Mouse (Mus musculus) hindbrain, embryonic 13.5 days (tissue): ENCODE measurements around the gene Zzef1. TPM values are rescaled to one million over a fixed set of nuclear protein-coding genes. Genes with fewer than 3 reads are reported as not detected.

ENCODE experiments used
- ATAC-seq: fragments of 200-750 bp; cut with Nextera tagmentation; 2 replicates; pipeline ENCODE4 v1.8.0; 2017; ENCODE audit warnings: moderate TSS enrichment; ENCODE audit not compliant: low FRiP score
- H3K27ac ChIP-seq: fragments of 300-500 bp; sonication (generic); 2 replicates; pipeline ENCODE4 v1.5.1; 2015; ENCODE audit warnings: inconsistent platforms, mild to moderate bottlenecking, moderate library complexity
- H3K27me3 ChIP-seq: fragments of 300-500 bp; sonication (generic); 2 replicates; pipeline ENCODE4 v1.6.1; 2015; ENCODE audit warnings: mild to moderate bottlenecking, inconsistent platforms
- H3K36me3 ChIP-seq: fragments of 300-500 bp; sonication (generic); 2 replicates; pipeline ENCODE4 v1.6.1; 2015; ENCODE audit warnings: mild to moderate bottlenecking, inconsistent platforms
- H3K4me1 ChIP-seq: fragments of 300-500 bp; sonication (generic); replicated peaks from 2 replicates; pipeline ENCODE4 v1.6.1; 2015; ENCODE audit warnings: inconsistent platforms
- H3K4me2 ChIP-seq: fragments of 300-500 bp; sonication (generic); 2 replicates; pipeline ENCODE4 v1.6.1; 2015; ENCODE audit warnings: inconsistent platforms, mild to moderate bottlenecking, moderate library complexity
- H3K4me3 ChIP-seq: fragments of 300-500 bp; sonication (generic); 2 replicates; pipeline ENCODE4 v1.5.1; 2015; ENCODE audit warnings: mild to moderate bottlenecking, inconsistent platforms
- H3K9ac ChIP-seq: fragments of 300-500 bp; sonication (generic); 2 replicates; pipeline ENCODE4 v1.6.1; 2015; ENCODE audit warnings: mild to moderate bottlenecking, inconsistent platforms
- H3K9me3 ChIP-seq: fragments of 300-500 bp; sonication (generic); 2 replicates; pipeline ENCODE4 v1.6.1; 2016; ENCODE audit warnings: inconsistent platforms
- WGBS: fragments of 180-500 bp; shearing (Covaris S2); methylation state at CpG from one replicate; pipeline ENCODE4 v1.1.7; 2015; 5-methylcytosine and 5-hydroxymethylcytosine counted together
- polyA plus RNA-seq: library from polyadenylated mRNA; unstranded; fragments of >200 nt; fragmentation: Nextera tagmentation; extraction: Ambion mirVana; gene quantifications from 2 replicates; pipeline ENCODE4 v1.2.1, GENCODE M21; 2015

The Zzef1 gene
- polyA plus RNA-seq, 1 experiment from 2014 or later, result 14.2 TPM

GRCm38 (mm10) chr11:72852122-72852521, 56.1 kb downstream of the Zzef1 start:
- H3K4me2 ChIP-seq, result no peak overlapping the region
- WGBS, result 96% methylated on average over 1 of the region's 1 CpGs
- no peak for ATAC-seq
- no peaks in the 10 kb centered on the region for H3K9me3 ChIP-seq
- H3K4me3 ChIP-seq, result no peak overlapping the region
- H3K36me3 ChIP-seq, result peaks cover 89% of the 10 kb centered on the region
- no peak overlapping the region for H3K9ac ChIP-seq
- no peaks in the 10 kb centered on the region for H3K4me1 ChIP-seq
- no peak overlapping the region for H3K27ac ChIP-seq
- H3K27me3 ChIP-seq, result no peaks in the 10 kb centered on the region

- Histone ChIP-seq H3K4me1 (no peaks in the 10 kb centered on the region), H3K27me3 (no peaks in the 10 kb centered on the region)
- WGBS, result 90% methylated on average over 4 of the region's 4 CpGs
Measured at GRCm38 (mm10) chr11:72853086-72853485, 57.1 kb downstream of the Zzef1 start.

GRCm38 (mm10) chr11:72854251-72854650, 58.2 kb downstream of the Zzef1 start:
- H3K36me3 ChIP-seq, result peaks cover 86% of the 10 kb centered on the region
- no peak overlapping the region for H3K27ac ChIP-seq
- H3K4me2 ChIP-seq, result no peak overlapping the region
- no peak overlapping the region for H3K4me3 ChIP-seq
- ATAC-seq, result no peak
- H3K9ac ChIP-seq, result no peak overlapping the region
- no peaks in the 10 kb centered on the region for H3K27me3 ChIP-seq
- 89% methylated on average over 3 of the region's 3 CpGs for WGBS
- no peaks in the 10 kb centered on the region for H3K9me3 ChIP-seq
- no peaks in the 10 kb centered on the region for H3K4me1 ChIP-seq

More at GRCm38 (mm10) chr11:72853086-72853485, 57.1 kb downstream of the Zzef1 start:
- Histone ChIP-seq H3K36me3 (peaks cover 89% of the 10 kb centered on the region), H3K9me3 (no peaks in the 10 kb centered on the region), H3K4me2 (no peak overlapping the region), H3K4me3 (no peak overlapping the region), H3K9ac (no peak overlapping the region), H3K27ac (no peak overlapping the region)
- no peak for ATAC-seq

GRCm38 (mm10) chr11:72856764-72857163, 60.7 kb downstream of the Zzef1 start:
- Histone ChIP-seq H3K27me3 (no peaks in the 10 kb centered on the region), H3K4me2 (no peak overlapping the region), H3K4me1 (no peaks in the 10 kb centered on the region), H3K36me3 (peaks cover 90% of the 10 kb centered on the region), H3K9me3 (no peaks in the 10 kb centered on the region), H3K27ac (no peak overlapping the region), H3K4me3 (no peak overlapping the region), H3K9ac (no peak overlapping the region)
- ATAC-seq, result no peak
- 95% methylated on average over 2 of the region's 2 CpGs for WGBS

GRCm38 (mm10) chr11:72861236-72861635, 65.2 kb downstream of the Zzef1 start:
- Histone ChIP-seq H3K9ac (no peak overlapping the region), H3K9me3 (no peaks in the 10 kb centered on the region), H3K4me2 (no peak overlapping the region), H3K4me3 (no peak overlapping the region), H3K27ac (no peak overlapping the region), H3K27me3 (no peaks in the 10 kb centered on the region), H3K36me3 (peaks cover 88% of the 10 kb centered on the region), H3K4me1 (no peaks in the 10 kb centered on the region)
- 96% methylated on average over 3 of the region's 3 CpGs for WGBS
- ATAC-seq, result no peak

- Histone ChIP-seq H3K4me2 (no peak overlapping the region), H3K27ac (no peak overlapping the region), H3K36me3 (peaks cover 83% of the 10 kb centered on the region), H3K9me3 (no peaks in the 10 kb centered on the region), H3K4me3 (no peak overlapping the region), H3K27me3 (no peaks in the 10 kb centered on the region), H3K9ac (no peak overlapping the region), H3K4me1 (no peaks in the 10 kb centered on the region)
- ATAC-seq, result no peak
- WGBS, result 85% methylated on average over 7 of the region's 7 CpGs
Measured at GRCm38 (mm10) chr11:72866446-72866845, 70.4 kb downstream of the Zzef1 start.

GRCm38 (mm10) chr11:72872061-72872460, 76.0 kb downstream of the Zzef1 start:
- no peak overlapping the region for H3K27ac ChIP-seq
- no peak overlapping the region for H3K4me2 ChIP-seq
- WGBS, result 71% methylated on average over 1 of the region's 1 CpGs
- no peak overlapping the region for H3K4me3 ChIP-seq
- no peaks in the 10 kb centered on the region for H3K4me1 ChIP-seq
- no peak overlapping the region for H3K9ac ChIP-seq
- peaks cover 75% of the 10 kb centered on the region for H3K36me3 ChIP-seq
- ATAC-seq, result no peak
- no peaks in the 10 kb centered on the region for H3K9me3 ChIP-seq
- no peaks in the 10 kb centered on the region for H3K27me3 ChIP-seq

- no peaks in the 10 kb centered on the region for H3K9me3 ChIP-seq
- WGBS, result 94% methylated on average over 1 of the region's 1 CpGs
- no peak overlapping the region for H3K4me2 ChIP-seq
- ATAC-seq, result no peak
- H3K4me1 ChIP-seq, result no peaks in the 10 kb centered on the region
- no peak overlapping the region for H3K9ac ChIP-seq
- H3K4me3 ChIP-seq, result no peak overlapping the region
- no peaks in the 10 kb centered on the region for H3K27me3 ChIP-seq
- no peak overlapping the region for H3K27ac ChIP-seq
- peaks cover 76% of the 10 kb centered on the region for H3K36me3 ChIP-seq
Measured at GRCm38 (mm10) chr11:72892623-72893022, 96.6 kb downstream of the Zzef1 start.

GRCm38 (mm10) chr11:72908391-72908790, 112.4 kb downstream of the Zzef1 start:
- peaks cover 93% of the 10 kb centered on the region for H3K36me3 ChIP-seq
- no peaks in the 10 kb centered on the region for H3K27me3 ChIP-seq
- no peaks in the 10 kb centered on the region for H3K4me1 ChIP-seq
- no peak overlapping the region for H3K4me2 ChIP-seq
- no peaks in the 10 kb centered on the region for H3K9me3 ChIP-seq
- 91% methylated on average over 4 of the region's 4 CpGs for WGBS
- no peak overlapping the region for H3K27ac ChIP-seq
- no peak overlapping the region for H3K9ac ChIP-seq
- ATAC-seq, result no peak
- H3K4me3 ChIP-seq, result no peak overlapping the region

- H3K27me3 ChIP-seq, result no peaks in the 10 kb centered on the region
- 79% methylated on average over 7 of the region's 7 CpGs for WGBS
- no peaks in the 10 kb centered on the region for H3K4me1 ChIP-seq
- H3K9ac ChIP-seq, result no peak overlapping the region
- no peak overlapping the region for H3K4me3 ChIP-seq
- H3K4me2 ChIP-seq, result no peak overlapping the region
- no peak overlapping the region for H3K27ac ChIP-seq
- H3K9me3 ChIP-seq, result no peaks in the 10 kb centered on the region
- peaks cover 94% of the 10 kb centered on the region for H3K36me3 ChIP-seq
- ATAC-seq, result no peak
Measured at GRCm38 (mm10) chr11:72917299-72917996, 121.4 kb downstream of the Zzef1 start.

- H3K4me3 ChIP-seq, result no peak overlapping the region
- no peak overlapping the region for H3K27ac ChIP-seq
- peaks cover 9% of the 10 kb centered on the region for H3K4me1 ChIP-seq
- no peaks in the 10 kb centered on the region for H3K27me3 ChIP-seq
- no peaks in the 10 kb centered on the region for H3K9me3 ChIP-seq
- ATAC-seq, result no peak
- no peak overlapping the region for H3K4me2 ChIP-seq
- no peak overlapping the region for H3K9ac ChIP-seq
- H3K36me3 ChIP-seq, result peaks cover 81% of the 10 kb centered on the region
- 81% methylated on average over 4 of the region's 4 CpGs for WGBS
Measured at GRCm38 (mm10) chr11:72923116-72923515, 127.1 kb downstream of the Zzef1 start.

GRCm38 (mm10) chr11:72924458-72924857, 128.4 kb downstream of the Zzef1 start:
- ATAC-seq, result no peak
- Histone ChIP-seq H3K27me3 (no peaks in the 10 kb centered on the region), H3K36me3 (peaks cover 70% of the 10 kb centered on the region), H3K9me3 (no peaks in the 10 kb centered on the region), H3K27ac (no peak overlapping the region), H3K9ac (no peak overlapping the region), H3K4me2 (no peak overlapping the region), H3K4me3 (no peak overlapping the region), H3K4me1 (peaks cover 9% of the 10 kb centered on the region)
- WGBS, result 89% methylated on average over 1 of the region's 1 CpGs

GRCm38 (mm10) chr11:72925067-72925466, 129.0 kb downstream of the Zzef1 start:
- ATAC-seq, result no peak
- Histone ChIP-seq H3K4me3 (no peak overlapping the region), H3K9me3 (no peaks in the 10 kb centered on the region), H3K27me3 (no peaks in the 10 kb centered on the region), H3K9ac (no peak overlapping the region), H3K36me3 (peaks cover 68% of the 10 kb centered on the region), H3K4me1 (peaks cover 9% of the 10 kb centered on the region), H3K4me2 (no peak overlapping the region), H3K27ac (no peak overlapping the region)
- 30% methylated on average over 2 of the region's 2 CpGs for WGBS
